Mouse (Mus musculus) liver, adult 2 months (tissue): Measurements from ENCODE around the gene Adamts14. TPM values are rescaled to one million over a fixed set of nuclear protein-coding genes. Genes with fewer than 3 reads are reported as not detected.

Source experiments
- DNase-seq: peaks from one replicate; pipeline ENCODE4 v3.0.0-alpha.2; 2011; ENCODE audit warnings: low read depth, low spot score; ENCODE audit errors: extremely low read depth
- H3K27ac ChIP-seq: fragments of 200-500 bp; replicated peaks from 2 replicates; pipeline ENCODE4 v1.5.1; 2012; ENCODE audit warnings: low read depth, mild to moderate bottlenecking, control low read depth, inconsistent platforms, low read length; ENCODE audit not compliant: insufficient read depth
- H3K27me3 ChIP-seq: fragments of 200-500 bp; 2 replicates; pipeline ENCODE4 v1.6.1; 2012; ENCODE audit warnings: mild to moderate bottlenecking, moderate library complexity, low read length, inconsistent platforms; ENCODE audit not compliant: control insufficient read depth, insufficient read depth
- H3K36me3 ChIP-seq: fragments of 200-500 bp; 2 replicates; pipeline ENCODE4 v1.6.1; 2012; ENCODE audit warnings: low read length, inconsistent platforms; ENCODE audit not compliant: control insufficient read depth, insufficient read depth
- H3K4me1 ChIP-seq: fragments of 200-500 bp; 2 replicates; pipeline ENCODE4 v1.6.1; 2011; ENCODE audit warnings: low read length; ENCODE audit not compliant: control insufficient read depth, insufficient read depth
- H3K4me3 ChIP-seq: fragments of 200-500 bp; 2 replicates; pipeline ENCODE4 v1.5.1; 2011; ENCODE audit warnings: low read depth, mild to moderate bottlenecking, control low read depth, low read length, moderate library complexity; ENCODE audit not compliant: insufficient read depth
- H3K79me2 ChIP-seq: fragments of 200-500 bp; 2 replicates; pipeline ENCODE4 v1.6.1; 2012; ENCODE audit warnings: inconsistent platforms, mild to moderate bottlenecking, low read length, moderate library complexity; ENCODE audit not compliant: control insufficient read depth, insufficient read depth
- H3K9ac ChIP-seq: fragments of 200-500 bp; 2 replicates; pipeline ENCODE4 v1.6.1; 2012; ENCODE audit warnings: low read depth, mild to moderate bottlenecking, control low read depth, inconsistent platforms, low read length
- CTCF ChIP-seq: fragments of 200-500 bp; IDR thresholded peaks from 2 replicates; pipeline ENCODE4 v1.5.1; 2011; ENCODE audit warnings: low read depth, low read length, control low read depth
- POLR2A ChIP-seq: fragments of 200-500 bp; IDR thresholded peaks from 2 replicates; pipeline ENCODE4 v1.6.1; 2011; ENCODE audit warnings: low read length, control low read depth; ENCODE audit not compliant: insufficient read depth; ENCODE audit errors: extremely low read depth
- WGBS: fragments of 180-500 bp; shearing (Covaris S2); methylation state at CpG from one replicate; pipeline ENCODE4 v1.1.7; 2018; 5-methylcytosine and 5-hydroxymethylcytosine counted together
- polyA plus RNA-seq: library from polyadenylated mRNA; depleted of rRNA; stranded (reverse); fragments of >200 nt; gene quantifications from 2 replicates; pipeline ENCODE4 v1.2.3, GENCODE M21; 2012; rRNA removed
- total RNA-seq: library from RNA; depleted of rRNA; stranded (reverse); fragments of >200 nt; gene quantifications from 2 replicates; pipeline ENCODE4 v1.2.3, GENCODE M21; 2014; rRNA removed

The Adamts14 gene
- total and polyA plus RNA-seq, 2 experiments = 0.55 to 0.61 TPM

GRCm38 (mm10) chr10:61149476-61149875 lies 123.8 kb downstream of the Adamts14 start:
- no peak overlapping the region for H3K9ac ChIP-seq
- no peak overlapping the region for H3K27ac ChIP-seq
- H3K36me3 ChIP-seq = no peaks in the 10 kb centered on the region
- H3K79me2 ChIP-seq = peaks cover 9% of the 10 kb centered on the region
- H3K4me3 ChIP-seq = no peak overlapping the region
- no peaks in the 10 kb centered on the region for H3K27me3 ChIP-seq
- WGBS = 84% methylated on average over 3 of the region's 3 CpGs
- H3K4me1 ChIP-seq = peaks cover 8% of the 10 kb centered on the region
- DNase-seq = no peak
- no peak for TF ChIP-seq CTCF
- no peak for TF ChIP-seq POLR2A

DNA sequence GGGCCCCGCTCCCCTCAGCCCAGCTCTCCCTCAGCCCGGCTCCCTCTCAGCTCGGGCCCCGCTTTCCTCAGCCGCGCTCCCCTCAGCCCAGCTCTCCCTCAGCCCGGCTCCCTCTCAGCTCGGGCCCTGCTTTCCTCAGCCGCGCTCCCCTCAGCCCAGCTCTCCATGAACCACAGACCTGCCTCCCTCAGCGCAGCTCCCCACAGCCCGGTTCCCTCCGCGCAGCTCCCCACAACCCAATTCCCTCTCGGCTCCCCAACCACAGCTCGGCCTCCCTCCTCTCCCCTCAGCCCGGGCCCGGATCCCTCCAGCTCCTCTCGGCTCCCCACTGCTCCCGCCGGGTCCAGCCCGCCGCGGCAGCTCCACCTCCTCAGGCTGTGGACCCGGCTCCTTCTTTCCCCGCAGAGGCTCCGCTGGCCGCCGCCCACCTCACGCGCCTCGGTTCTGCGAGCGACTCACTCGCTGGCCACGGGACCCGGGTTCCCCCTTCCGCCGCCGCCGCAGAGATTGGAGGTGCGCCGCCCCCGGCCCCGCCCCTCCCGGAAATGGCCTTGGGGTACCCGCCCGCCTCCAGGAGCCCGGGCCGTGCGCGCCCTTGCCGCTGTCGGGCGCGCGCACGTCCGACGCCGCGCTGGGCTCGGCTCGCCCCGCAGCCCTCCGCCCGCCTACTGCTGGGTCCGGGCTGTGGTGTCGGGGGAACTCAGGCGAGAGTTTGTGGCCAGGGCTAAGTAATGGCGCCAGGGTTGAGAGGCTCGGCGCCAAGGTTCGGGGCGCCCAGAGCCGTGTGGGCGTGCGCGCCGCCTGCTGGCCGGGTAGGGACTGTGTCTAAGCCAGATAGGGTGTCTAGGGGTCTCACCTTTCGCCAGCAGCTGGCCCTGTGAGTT lies 125.8 kb downstream of the Adamts14 start, which contains the start of gene Sgpl1:
Sgpl1 (minus strand) TSS at position 547 of the 884 bp plus-strand sequence.
- no peaks in the 10 kb centered on the region for H3K27me3 ChIP-seq
- peak; percentile 71 for DNase-seq
- TF ChIP-seq POLR2A = peak; percentile 86
- peak; percentile 83 for TF ChIP-seq CTCF
- 1% methylated on average over 82 of the region's 82 CpGs for WGBS
- H3K9ac ChIP-seq = peak within 1 kb of the TSS; percentile 90
- H3K79me2 ChIP-seq = peaks cover 12% of the 10 kb centered on the region
- H3K4me3 ChIP-seq = peak within 1 kb of the TSS; percentile 76
- peak within 1 kb of the TSS; percentile 86 for H3K27ac ChIP-seq
- peaks cover 10% of the 10 kb centered on the region for H3K4me1 ChIP-seq
- peaks cover 5% of the 10 kb centered on the region for H3K36me3 ChIP-seq

Other genes starting within 250 kb of the Adamts14 start
- 330 and 347 TPM in 2 replicates for gene Pcbd1, start 184.1 kb downstream of the Adamts14 start, total RNA-seq
- gene Pcbd1, start 184.1 kb downstream of the Adamts14 start, polyA plus RNA-seq = 340 and 409 TPM in 2 replicates
- gene Sgpl1, start 125.7 kb downstream of the Adamts14 start, total RNA-seq = 43.7 and 57.2 TPM in 2 replicates
- gene Sgpl1, start 125.7 kb downstream of the Adamts14 start, polyA plus RNA-seq = 36.3 and 39.9 TPM in 2 replicates
- gene Tbata, start 101.5 kb downstream of the Adamts14 start, total RNA-seq = not detected in 2 replicates
- gene Tbata, start 101.5 kb downstream of the Adamts14 start, polyA plus RNA-seq = not detected in 2 replicates
- gene Prf1, start 24.4 kb upstream of the Adamts14 start, total RNA-seq = 0.27 and 0.28 TPM in 2 replicates
- gene Prf1, start 24.4 kb upstream of the Adamts14 start, polyA plus RNA-seq = 0.18 and 0.26 TPM in 2 replicates
- gene Pald1, start 110.1 kb upstream of the Adamts14 start, total RNA-seq = 7.5 and 8.0 TPM in 2 replicates
- 6.6 and 8.1 TPM in 2 replicates for gene Pald1, start 110.1 kb upstream of the Adamts14 start, polyA plus RNA-seq
- 0.18 and 0.27 TPM in 2 replicates for gene Nodal, start 144.5 kb upstream of the Adamts14 start, total RNA-seq
- 0.06 and 0.17 TPM in 2 replicates for gene Nodal, start 144.5 kb upstream of the Adamts14 start, polyA plus RNA-seq
- 28.2 and 51.6 TPM in 2 replicates for gene Eif4ebp2, start 179.2 kb upstream of the Adamts14 start, total RNA-seq
- 117 and 136 TPM in 2 replicates for gene Eif4ebp2, start 179.2 kb upstream of the Adamts14 start, polyA plus RNA-seq
- gene Lrrc20, start 202.4 kb upstream of the Adamts14 start, total RNA-seq = 2.3 and 2.4 TPM in 2 replicates
- gene Lrrc20, start 202.4 kb upstream of the Adamts14 start, polyA plus RNA-seq = 4.8 and 5.4 TPM in 2 replicates